Mouse (Mus musculus): ENCODE measurements around the gene Nans.

Gene Nans

GRCm38 (mm10) chr4:46489028-46489925 is at the start of gene Nans:
Nans (plus strand) TSS chr4:46489248.
- DNase-seq (ENCODE audit: low spot score in 2 of 2), result peak; percentile 95 to 97

- peak in 1 of 2 experiments; percentile 22 for DNase-seq (ENCODE audit: low spot score in 2 of 2)
These were observed 46.5 kb upstream of the Nans start for GRCm38 (mm10) chr4:46442501-46442900.

- DNase-seq (ENCODE audit: low spot score in 2 of 2), result peak; percentile 29 to 37
These were observed 43.7 kb upstream of the Nans start for GRCm38 (mm10) chr4:46445237-46445945.

GRCm38 (mm10) chr4:46447461-46447860 is 41.6 kb upstream of the Nans start:
- DNase-seq (ENCODE audit: low spot score in 2 of 2), result peak; percentile 27 to 46

GRCm38 (mm10) chr4:46448886-46449285 is 40.2 kb upstream of the Nans start:
- peak; percentile 41 for DNase-seq (ENCODE audit: low spot score in 2 of 2)

- no peak for DNase-seq (ENCODE audit: low spot score in 2 of 2)
These were observed 39.0 kb upstream of the Nans start for GRCm38 (mm10) chr4:46450020-46450518.

GRCm38 (mm10) chr4:46450519-46451131 is 38.4 kb upstream of the Nans start, which contains the start of gene Anp32b:
Anp32b (plus strand) TSS chr4:46450902.
- DNase-seq (ENCODE audit: low spot score in 2 of 2), result peak; percentile 89 to 96

GRCm38 (mm10) chr4:46451240-46451757 is 37.7 kb upstream of the Nans start:
- peak; percentile 69 to 72 for DNase-seq (ENCODE audit: low spot score in 2 of 2)

GRCm38 (mm10) chr4:46451758-46452480 is 37.1 kb upstream of the Nans start:
- peak; percentile 63 to 72 for DNase-seq (ENCODE audit: low spot score in 2 of 2)

- peak; percentile 42 to 54 for DNase-seq (ENCODE audit: low spot score in 2 of 2)
These were observed 36.6 kb upstream of the Nans start for GRCm38 (mm10) chr4:46452481-46452850.

- no peak for DNase-seq (ENCODE audit: low spot score in 2 of 2)
These were observed 36.0 kb upstream of the Nans start for GRCm38 (mm10) chr4:46452855-46453719.

GRCm38 (mm10) chr4:46454097-46454864 is 34.8 kb upstream of the Nans start:
- DNase-seq (ENCODE audit: low spot score in 2 of 2), result no peak

- DNase-seq (ENCODE audit: low spot score in 2 of 2), result no peak
These were observed 32.3 kb upstream of the Nans start for GRCm38 (mm10) chr4:46456762-46457161.

- no peak for DNase-seq (ENCODE audit: low spot score in 2 of 2)
These were observed 31.9 kb upstream of the Nans start for GRCm38 (mm10) chr4:46457186-46457585.

- no peak for DNase-seq (ENCODE audit: low spot score in 2 of 2)
These were observed 30.6 kb upstream of the Nans start for GRCm38 (mm10) chr4:46458411-46458810.

GRCm38 (mm10) chr4:46463130-46463830 is 25.8 kb upstream of the Nans start:
- DNase-seq (ENCODE audit: low spot score in 2 of 2), result peak; percentile 62 to 71

- DNase-seq (ENCODE audit: low spot score in 2 of 2), result no peak
These were observed 23.3 kb upstream of the Nans start for GRCm38 (mm10) chr4:46465740-46466139.

- DNase-seq (ENCODE audit: low spot score in 2 of 2), result no peak
These were observed 13.9 kb upstream of the Nans start for GRCm38 (mm10) chr4:46475101-46475500.

- DNase-seq (ENCODE audit: low spot score in 2 of 2), result no peak
These were observed 10.0 kb upstream of the Nans start for GRCm38 (mm10) chr4:46479081-46479480.
